Mouse (Mus musculus) CH12.LX (cell line): ENCODE results near the gene Acsm2. TPM values are rescaled to one million over a fixed set of nuclear protein-coding genes. Genes with fewer than 3 reads are reported as not detected.

Source experiments
- DNase-seq: peaks from one replicate; pipeline ENCODE4 v3.0.0-alpha.2; 2013; ENCODE audit errors: extremely low read depth
- H3K27ac ChIP-seq: 2 replicates; pipeline ENCODE4 v1.5.1; 2012; ENCODE audit warnings: low read depth, mild to moderate bottlenecking, control low read depth, moderate library complexity; ENCODE audit not compliant: insufficient read depth
- H3K27me3 ChIP-seq: replicated peaks from 2 replicates; pipeline ENCODE3; 2012; ENCODE audit warnings: inconsistent platforms
- H3K36me3 ChIP-seq, 2 experiments: replicated peaks in 1 of 2; 2 replicates each; pipeline versions ENCODE3 to v1.6.1; 2012; ENCODE audit warnings: inconsistent platforms in 1 of 2, low read length in 1 of 2, mild to moderate bottlenecking in 1 of 2, mixed read lengths in 1 of 2, moderate library complexity in 1 of 2; ENCODE audit not compliant: control insufficient read depth in 1 of 2, insufficient read depth in 1 of 2
- H3K4me1 ChIP-seq, 2 experiments: 2 replicates each; pipeline ENCODE4 v1.6.1; 2012; ENCODE audit warnings: inconsistent platforms in 1 of 2, moderate library complexity in 1 of 2; ENCODE audit not compliant: insufficient read depth in 2 of 2, control insufficient read depth in 1 of 2
- H3K4me2 ChIP-seq: 2 replicates; pipeline ENCODE4 v1.6.1; 2012; ENCODE audit warnings: low read depth, mild to moderate bottlenecking, control low read depth; ENCODE audit not compliant: poor library complexity, insufficient read depth, severe bottlenecking
- H3K4me3 ChIP-seq, 3 experiments: fragments of 150-350 bp in 1 of 3; sonication (generic) in 1 of 3; replicated peaks in 1 of 3; 2 replicates each; pipeline versions ENCODE3 to v1.5.1; 2011 to 2012; ENCODE audit warnings: low read depth in 2 of 3, low read length in 2 of 3, mild to moderate bottlenecking in 2 of 3, moderate library complexity in 2 of 3, control low read depth in 1 of 3, improper control_type of control experiment in 1 of 3, inconsistent platforms in 1 of 3, mixed read lengths in 1 of 3; ENCODE audit not compliant: poor library complexity in 1 of 3
- H3K79me2 ChIP-seq: replicated peaks from 2 replicates; pipeline ENCODE4 v1.6.1; 2012; ENCODE audit warnings: mild to moderate bottlenecking, moderate library complexity; ENCODE audit not compliant: control insufficient read depth, poor library complexity, insufficient read depth, severe bottlenecking; ENCODE audit errors: extremely low read depth
- H3K9ac ChIP-seq: 2 replicates; pipeline ENCODE4 v1.6.1; 2012; ENCODE audit warnings: low read depth, mild to moderate bottlenecking, control low read depth, moderate library complexity; ENCODE audit not compliant: insufficient read depth
- H3K9me3 ChIP-seq: replicated peaks from 2 replicates; pipeline ENCODE3; 2012; ENCODE audit warnings: low read length, inconsistent platforms, mixed read lengths
- BHLHE40 ChIP-seq: IDR thresholded peaks from 2 replicates; pipeline ENCODE4 v1.6.1; 2011; ENCODE audit warnings: mild to moderate bottlenecking, low read depth, low read length, improper control_type of control experiment
- CTCF ChIP-seq, 2 experiments: IDR thresholded peaks in 1 of 2; conservative IDR thresholded peaks in 1 of 2; 2 replicates each; pipeline ENCODE4 v1.5.1; 2011 to 2012; ENCODE audit warnings: low read depth in 2 of 2, low read length in 2 of 2, improper control_type of control experiment in 1 of 2, inconsistent platforms in 1 of 2, mild to moderate bottlenecking in 1 of 2, moderate library complexity in 1 of 2
- E2F4 ChIP-seq: IDR thresholded peaks from 2 replicates; pipeline ENCODE4 v1.6.1; 2011; ENCODE audit warnings: low read depth, low read length, improper control_type of control experiment; ENCODE audit not compliant: insufficient replicate concordance
- ELF1 ChIP-seq: IDR thresholded peaks from 2 replicates; pipeline ENCODE4 v1.6.1; 2014; ENCODE audit warnings: low read depth, mild to moderate bottlenecking, inconsistent platforms, low read length, improper control_type of control experiment
- ETS1 ChIP-seq: conservative IDR thresholded peaks from 2 replicates; pipeline ENCODE4 v1.6.1; 2012; ENCODE audit warnings: low read depth, mild to moderate bottlenecking, inconsistent platforms, low read length, improper control_type of control experiment, moderate library complexity
- HCFC1 ChIP-seq: IDR thresholded peaks from 2 replicates; pipeline ENCODE4 v1.6.1; 2012; ENCODE audit warnings: low read depth, mild to moderate bottlenecking, inconsistent platforms, low read length, improper control_type of control experiment
- JUND ChIP-seq: conservative IDR thresholded peaks from 2 replicates; pipeline ENCODE4 v1.6.1; 2011; ENCODE audit warnings: low read depth, low read length, improper control_type of control experiment
- MAX ChIP-seq: IDR thresholded peaks from 2 replicates; pipeline ENCODE4 v1.6.1; 2011; ENCODE audit warnings: low read length, improper control_type of control experiment
- MAZ ChIP-seq: IDR thresholded peaks from 2 replicates; pipeline ENCODE4 v1.6.1; 2012; ENCODE audit warnings: low read depth, mild to moderate bottlenecking, inconsistent platforms, low read length, improper control_type of control experiment, moderate library complexity
- MYC ChIP-seq: IDR thresholded peaks from 2 replicates; pipeline ENCODE4 v1.6.1; 2011; ENCODE audit warnings: low read depth, mild to moderate bottlenecking, improper control_type of control experiment, low read length
- POLR2AphosphoS2 ChIP-seq: IDR thresholded peaks from 2 replicates; pipeline ENCODE4 v1.6.1; 2011; ENCODE audit warnings: low read depth, low read length, improper control_type of control experiment
- SIN3A ChIP-seq: IDR thresholded peaks from 2 replicates; pipeline ENCODE4 v1.6.1; 2012; ENCODE audit warnings: low read length, improper control_type of control experiment, inconsistent platforms
- SMC3 ChIP-seq: IDR thresholded peaks from 2 replicates; pipeline ENCODE4 v1.6.1; 2011; ENCODE audit warnings: low read depth, low read length, improper control_type of control experiment
- UBTF ChIP-seq: IDR thresholded peaks from 2 replicates; pipeline ENCODE4 v1.6.1; 2012; ENCODE audit warnings: low read depth, mild to moderate bottlenecking, inconsistent platforms, low read length, improper control_type of control experiment, moderate library complexity
- USF1 ChIP-seq: IDR thresholded peaks from 2 replicates; pipeline ENCODE4 v1.6.1; 2014; ENCODE audit warnings: low read depth, mild to moderate bottlenecking, inconsistent platforms, low read length, improper control_type of control experiment
- USF2 ChIP-seq: conservative IDR thresholded peaks from 2 replicates; pipeline ENCODE4 v1.6.1; 2011; ENCODE audit warnings: low read depth, low read length, improper control_type of control experiment
- ZNF384 ChIP-seq: IDR thresholded peaks from 2 replicates; pipeline ENCODE4 v1.6.1; 2012; ENCODE audit warnings: low read depth, low read length, improper control_type of control experiment, inconsistent platforms
- dilution Hi-C: fragments of 300-500 bp; cut with MboI; formaldehyde crosslinking; loops from 2 replicates; pipeline ENCODE4 v1.14.3; 2020; ENCODE audit warnings: low sequenced_read_pairs; ENCODE audit not compliant: extremely low pct_unique_long_range_greater_than_20kb, extremely low pct_ligation_motif_present
- in situ Hi-C: fragments of 300-500 bp; cut with MboI; formaldehyde crosslinking; loops from 3 replicates; pipeline ENCODE4 v1.14.3; 2019; ENCODE audit warnings: low sequenced_read_pairs, low pct_ligation_motif_present, low pct_unique_long_range_greater_than_20kb, mixed read lengths
- polyA plus RNA-seq: library from polyadenylated mRNA; unstranded; fragments of >175 nt; gene quantifications from 2 replicates; pipeline ENCODE4 v1.2.1, GENCODE M21; 2012; ENCODE audit warnings: low read depth; ENCODE audit not compliant: insufficient read length
- total RNA-seq, 2 experiments: library from RNA; depleted of rRNA; stranded (reverse); fragments of 300-350 nt in 1 of 2; fragments of >200 nt in 1 of 2; gene quantifications; 2 replicates each; pipeline ENCODE4 v1.2.3; 2012 to 2014

Acsm2 gene
- total and polyA plus RNA-seq, 3 experiments: not detected

DNA sequence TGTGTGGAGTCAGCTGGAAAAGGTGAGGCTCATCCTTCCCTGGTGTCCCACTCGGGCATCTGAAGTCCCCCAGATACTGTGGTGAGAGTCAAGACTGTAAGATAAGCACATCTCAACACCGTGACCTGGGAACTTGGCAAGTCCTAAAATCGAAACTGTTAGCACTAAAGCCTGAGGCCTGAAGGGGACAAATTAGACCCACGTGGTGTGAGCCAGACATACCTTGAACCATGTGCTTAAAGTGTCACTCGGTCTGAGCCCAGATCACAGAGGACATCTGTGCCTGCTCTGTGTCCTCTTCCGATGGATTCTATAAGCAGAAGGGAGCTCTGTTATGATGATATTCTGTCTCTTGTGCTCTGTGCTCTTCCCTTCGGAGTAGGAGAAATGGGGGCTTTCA lies 25.5 kb upstream of the Acsm2 start:
- Histone ChIP-seq H3K79me2 (no peaks in the 10 kb centered on the region), H3K4me3 (no peak overlapping the region)
- dilution Hi-C loops: no loop called here

GRCm38 (mm10) chr7:119532924-119533323 lies 21.2 kb upstream of the Acsm2 start:
- Histone ChIP-seq H3K79me2 (no peaks in the 10 kb centered on the region), H3K4me2 (no peak overlapping the region), H3K27me3 (no peaks in the 10 kb centered on the region), H3K9me3 (no peaks in the 10 kb centered on the region), H3K27ac (no peak overlapping the region), H3K4me3 (no peak overlapping the region), H3K36me3 (no peaks in the 10 kb centered on the region), H3K9ac (no peak overlapping the region), H3K4me1 (peaks cover 0 to 6% of the 10 kb centered on the region in 2 experiments; a peak in 2 of 4 replicates)
- in situ Hi-C loops: no loop called here
- no peak for DNase-seq
- dilution Hi-C loops: no loop called here
- no peak for TF ChIP-seq USF2
- no peak for TF ChIP-seq ELF1
- TF ChIP-seq MAZ: no peak
- no peak for TF ChIP-seq UBTF
- TF ChIP-seq CTCF (conservative IDR thresholded peaks at IDR 0.05 in 1 of 2, IDR thresholded peaks at IDR 0.05 in 1 of 2; ENCODE audit: low read depth in 2 of 2, low read length in 2 of 2): no peak
- TF ChIP-seq POLR2AphosphoS2: no peak
- no peak for TF ChIP-seq MYC
- no peak for TF ChIP-seq BHLHE40
- no peak for TF ChIP-seq JUND
- TF ChIP-seq SMC3: no peak
- TF ChIP-seq HCFC1: no peak
- no peak for TF ChIP-seq USF1
- TF ChIP-seq E2F4: no peak
- TF ChIP-seq ZNF384: no peak

More for the DNA sequence above, 25.5 kb upstream of the Acsm2 start:
- H3K4me2 ChIP-seq: no peak overlapping the region
- no peaks in the 10 kb centered on the region for H3K9me3 ChIP-seq
- H3K9ac ChIP-seq: no peak overlapping the region
- H3K27me3 ChIP-seq: peaks cover 3% of the 10 kb centered on the region
- no peak for DNase-seq
- in situ Hi-C loops: no loop called here
- TF ChIP-seq MAX: peak; percentile 69
- TF ChIP-seq SIN3A: no peak
- no peak for TF ChIP-seq ETS1
- TF ChIP-seq MYC: 0 out of 2 replicates have a peak, but pooled peaks have one; percentile 34
- peaks cover 0 to 17% of the 10 kb centered on the region in 2 experiments; a peak in 2 of 4 replicates for H3K4me1 ChIP-seq
- H3K36me3 ChIP-seq: no peaks in the 10 kb centered on the region
- H3K27ac ChIP-seq: no peak overlapping the region
